Mouse (Mus musculus) kidney, adult 2 months (tissue): Measurements from ENCODE around the gene Olfr204.

Experiments
- CTCF ChIP-seq: fragments of 200-500 bp; conservative IDR thresholded peaks from 2 replicates; pipeline ENCODE4 v1.5.1; 2011; ENCODE audit warnings: low read depth, mild to moderate bottlenecking, control low read depth, low read length, moderate library complexity, mixed read lengths; ENCODE audit not compliant: insufficient read depth, insufficient read length
- POLR2A ChIP-seq: fragments of 200-500 bp; IDR thresholded peaks from one replicate; pipeline ENCODE4 v1.6.1; 2011; ENCODE audit warnings: low read depth, low read length, control low read depth

GRCm38 (mm10) chr16:59298581-59298980 lies 19.5 kb downstream of the Olfr204 start, which contains the start of gene Olfr203:
- TF ChIP-seq POLR2A (no peak), CTCF (no peak)
